Mouse (Mus musculus) liver, adult 2 months (tissue): Measurements from ENCODE around the gene Fer.

Experiments used
- CTCF ChIP-seq: fragments of 200-500 bp; IDR thresholded peaks from 2 replicates; pipeline ENCODE4 v1.5.1; 2011; ENCODE audit warnings: low read depth, low read length, control low read depth
- POLR2A ChIP-seq: fragments of 200-500 bp; IDR thresholded peaks from 2 replicates; pipeline ENCODE4 v1.6.1; 2011; ENCODE audit warnings: low read length, control low read depth; ENCODE audit not compliant: insufficient read depth; ENCODE audit errors: extremely low read depth

- no peak for TF ChIP-seq CTCF
- no peak for TF ChIP-seq POLR2A
Measured at GRCm38 (mm10) chr17:64005575-64006249, 142.8 kb downstream of the Fer start.
